24 mouse cellular contexts compared by ENCODE assay signal in the genomic region with DNA sequence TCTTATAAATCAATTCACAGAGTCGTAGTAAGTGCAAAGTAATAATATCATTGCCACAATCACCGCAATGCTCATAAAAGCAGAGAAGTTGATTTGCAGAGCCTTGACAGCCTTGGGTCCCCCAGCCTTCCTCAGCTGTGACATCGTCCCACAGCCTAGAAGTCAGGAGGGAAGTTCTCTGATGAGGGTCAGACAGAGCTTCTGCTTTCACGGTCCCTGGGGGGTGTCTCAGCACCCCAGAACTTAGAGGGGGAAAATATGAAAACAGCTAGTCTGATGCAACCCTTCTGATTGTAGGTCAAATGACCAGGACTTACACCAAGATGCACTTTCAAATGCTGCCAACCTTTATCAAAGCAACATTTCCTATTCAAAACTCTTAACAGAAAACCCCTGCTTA.
"Had no signal": no experiment of that assay in that cellular context is flagged by ENCODE, and none has a peak within 500 bp of the region (broad histone marks: within the 10 kb centered on the region; RNA-seq: fewer than 3 reads in every experiment).

No protein-coding gene starts in this region.

- H3K4me3 ChIP-seq: layer of hippocampus, adult 2 months; limb, embryonic 10.5 days; limb, embryonic 13.5 days; liver, embryonic 12.5 days; liver, embryonic 15.5 days; lung, embryonic 15.5 days; midbrain, embryonic 10.5 days; midbrain, embryonic 13.5 days; myocyte; neural tube, embryonic 13.5 days had no signal

- H3K27me3 ChIP-seq: limb, embryonic 13.5 days; liver, embryonic 12.5 days; liver, embryonic 15.5 days; lung, embryonic 15.5 days; midbrain, embryonic 13.5 days; neural tube, embryonic 13.5 days had no signal

- ATAC-seq: intestine, embryonic 16.5 days; liver, embryonic 12.5 days; midbrain, embryonic 13.5 days; midbrain, embryonic 16.5 days had no signal

- H3K9me3 ChIP-seq: limb, embryonic 10.5 days; limb, embryonic 13.5 days; liver, embryonic 12.5 days; liver, embryonic 15.5 days; lung, embryonic 15.5 days; neural tube, embryonic 13.5 days had no signal

- DNase-seq: kidney, adult 18-20 months; kidney, adult 9 months; kidney, postnatal 25 days; layer of hippocampus, adult 9-11 months; liver; lung, adult 18-20 months; lung, postnatal 10 days; lung, postnatal 36 days; thymus, adult 2 months; thymus, postnatal 14 days; thymus, postnatal 4 days had no signal

- H3K36me3 ChIP-seq: limb, embryonic 10.5 days; limb, embryonic 13.5 days; liver, embryonic 12.5 days; liver, embryonic 15.5 days; lung, embryonic 15.5 days; midbrain, embryonic 10.5 days; midbrain, embryonic 13.5 days; neural tube, embryonic 13.5 days had no signal

- H3K4me1 ChIP-seq: liver, embryonic 15.5 days; lung, embryonic 15.5 days; midbrain, embryonic 10.5 days; neural tube, embryonic 13.5 days had no signal

- H3K27ac ChIP-seq: layer of hippocampus, adult 2 months; limb, embryonic 10.5 days; limb, embryonic 13.5 days; liver, embryonic 12.5 days; liver, embryonic 15.5 days; lung, embryonic 15.5 days; midbrain, embryonic 10.5 days; midbrain, embryonic 13.5 days; neural tube, embryonic 13.5 days; stomach, postnatal 0 days had no signal
